Mouse (Mus musculus): ENCODE data around the gene Msrb3. TPM values are rescaled to one million over a fixed set of nuclear protein-coding genes. Genes with fewer than 3 reads are reported as not detected.
A peak's percentile ranks its signal among the peaks of the same experiment; 100 is the strongest.

Msrb3 gene
- polyA plus RNA-seq, 1 experiment, result 42.6 TPM

DNA sequence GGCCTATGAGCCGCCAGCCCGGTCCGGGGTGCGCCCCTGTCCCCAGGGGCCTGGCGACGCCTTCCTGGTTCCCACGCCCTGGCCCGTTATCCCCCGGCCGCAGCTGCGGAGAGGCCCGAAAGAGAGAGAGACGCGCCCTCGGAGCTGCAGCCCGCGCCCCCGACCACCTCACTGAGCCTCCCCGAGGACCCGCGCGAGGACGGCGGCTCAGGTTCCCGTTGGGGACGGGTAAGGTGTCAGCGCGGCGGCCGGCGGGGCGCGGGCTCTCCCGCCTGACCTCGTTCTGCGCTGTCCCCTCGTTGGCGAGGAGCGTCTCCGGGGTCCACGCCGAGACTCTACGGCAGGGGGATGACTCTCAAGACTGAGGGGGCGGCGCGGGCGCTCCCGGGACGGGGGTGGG lies 544 bp downstream of the Msrb3 start:
- no peak for DNase-seq (ENCODE audit: low read depth)

GRCm38 (mm10) chr10:120895899-120896289 lies 3.0 kb downstream of the Msrb3 start:
- DNase-seq (ENCODE audit: low read depth), result no peak

GRCm38 (mm10) chr10:120894978-120895898 lies 3.7 kb downstream of the Msrb3 start:
- no peak for DNase-seq (ENCODE audit: low read depth)

DNA sequence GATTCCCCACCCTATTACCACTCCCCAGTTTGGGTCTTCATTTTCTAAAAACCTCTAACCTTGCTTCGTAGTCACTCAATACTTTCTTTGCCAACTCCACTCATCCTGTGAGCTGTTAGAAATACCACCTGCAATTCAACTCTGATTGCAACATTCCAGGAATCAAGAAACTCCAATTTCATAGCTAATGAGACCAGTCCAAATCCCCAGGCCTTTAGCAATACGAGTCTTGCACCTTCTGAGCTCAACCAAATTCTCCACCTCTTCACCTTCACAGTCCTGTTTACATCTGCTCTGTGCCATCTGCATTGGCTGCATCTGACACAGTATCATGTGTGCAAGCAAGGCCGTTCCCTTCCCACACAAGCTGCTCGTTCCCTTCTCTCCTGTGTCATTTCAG lies 5.0 kb downstream of the Msrb3 start:
- DNase-seq (ENCODE audit: low read depth), result peak; percentile 90

- DNase-seq (ENCODE audit: low read depth), result no peak
Measured at GRCm38 (mm10) chr10:120891131-120891530, 7.8 kb downstream of the Msrb3 start.

GRCm38 (mm10) chr10:120890592-120890991 lies 8.3 kb downstream of the Msrb3 start:
- no peak for DNase-seq (ENCODE audit: low read depth)

DNA sequence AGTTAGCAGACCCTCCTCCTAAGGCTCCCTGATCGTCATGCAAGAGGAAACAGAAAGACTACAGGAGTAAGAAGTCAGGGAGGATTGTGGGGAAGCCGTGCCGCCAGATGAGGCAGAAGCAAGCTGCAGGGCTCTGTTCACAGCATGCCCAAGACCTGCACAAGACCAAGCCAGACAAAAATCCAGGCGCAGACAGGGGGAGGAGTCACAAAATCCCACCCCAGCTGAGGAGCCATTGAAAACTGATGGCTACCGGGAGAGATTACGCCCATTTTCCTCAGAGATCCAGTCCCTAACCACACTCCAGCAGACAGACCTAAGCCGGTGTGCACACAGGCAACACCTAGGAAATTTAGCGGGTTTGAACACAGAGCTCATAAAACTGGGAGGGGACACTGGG lies 10.4 kb downstream of the Msrb3 start:
- DNase-seq (ENCODE audit: low read depth), result no peak

GRCm38 (mm10) chr10:120884220-120884619 lies 14.7 kb downstream of the Msrb3 start:
- no peak for DNase-seq (ENCODE audit: low read depth)

- no peak for DNase-seq (ENCODE audit: low read depth)
Measured at GRCm38 (mm10) chr10:120883732-120884131, 15.2 kb downstream of the Msrb3 start.

DNA sequence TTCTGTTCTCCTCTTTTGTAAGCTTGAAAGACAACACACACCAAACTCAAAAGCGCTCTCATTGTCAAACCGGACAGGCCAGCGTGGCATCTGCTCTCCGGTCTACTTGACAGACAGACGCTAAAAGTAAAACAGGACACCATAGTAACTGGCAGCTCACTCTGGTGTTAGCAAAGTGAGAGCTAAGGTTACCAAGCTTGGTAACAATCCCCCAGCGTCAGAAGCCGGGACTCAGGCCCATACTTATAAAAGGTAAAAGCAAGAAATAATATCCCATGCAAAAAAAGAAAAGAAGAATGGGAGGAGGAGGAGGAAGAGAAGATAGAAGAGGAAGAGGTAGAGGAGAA lies 15.9 kb downstream of the Msrb3 start:
- DNase-seq (ENCODE audit: low read depth), result no peak

GRCm38 (mm10) chr10:120882347-120883068 lies 16.4 kb downstream of the Msrb3 start:
- no peak for DNase-seq (ENCODE audit: low read depth)

GRCm38 (mm10) chr10:120876549-120877270 lies 22.2 kb downstream of the Msrb3 start:
- DNase-seq (ENCODE audit: low read depth), result no peak

DNA sequence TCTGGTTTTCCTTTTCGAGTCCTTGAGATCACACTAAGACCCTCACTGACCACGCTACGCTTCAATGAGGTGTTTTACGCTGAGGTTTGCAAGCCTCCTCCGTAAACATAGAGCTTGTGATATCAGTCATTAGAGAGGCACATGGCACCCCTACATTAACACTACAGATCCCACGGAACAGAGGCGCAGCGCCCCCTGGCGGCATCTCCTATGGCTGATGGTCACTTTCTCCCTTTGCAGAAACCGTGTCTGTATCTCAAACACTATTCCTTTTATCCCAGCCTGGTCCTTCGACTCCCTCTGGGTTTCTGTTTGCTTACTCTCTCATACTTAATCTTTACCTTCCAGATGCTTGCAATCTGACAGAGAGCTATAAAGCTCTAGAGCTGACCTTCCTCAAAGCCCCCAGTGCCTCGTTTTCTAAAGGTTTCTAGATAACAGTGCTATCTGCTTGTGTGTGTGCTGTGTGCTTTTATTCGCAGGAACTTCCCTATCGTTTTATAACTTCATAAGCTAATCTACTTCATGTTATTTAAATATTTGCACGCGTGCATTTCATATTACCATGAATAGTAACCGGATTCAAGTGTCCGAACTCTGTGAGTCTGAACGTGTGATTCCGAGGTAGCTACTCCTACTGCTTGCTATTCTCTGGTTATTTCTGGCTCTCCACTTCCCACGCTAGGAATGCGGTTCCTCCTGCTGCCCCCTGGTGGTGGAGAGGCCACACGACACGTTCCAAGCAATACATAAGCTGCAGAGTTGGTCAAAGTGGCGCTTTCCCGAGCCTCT lies 23.0 kb downstream of the Msrb3 start:
- DNase-seq (ENCODE audit: low read depth), result no peak

GRCm38 (mm10) chr10:120874261-120874660 lies 24.6 kb downstream of the Msrb3 start:
- DNase-seq (ENCODE audit: low read depth), result no peak

DNA sequence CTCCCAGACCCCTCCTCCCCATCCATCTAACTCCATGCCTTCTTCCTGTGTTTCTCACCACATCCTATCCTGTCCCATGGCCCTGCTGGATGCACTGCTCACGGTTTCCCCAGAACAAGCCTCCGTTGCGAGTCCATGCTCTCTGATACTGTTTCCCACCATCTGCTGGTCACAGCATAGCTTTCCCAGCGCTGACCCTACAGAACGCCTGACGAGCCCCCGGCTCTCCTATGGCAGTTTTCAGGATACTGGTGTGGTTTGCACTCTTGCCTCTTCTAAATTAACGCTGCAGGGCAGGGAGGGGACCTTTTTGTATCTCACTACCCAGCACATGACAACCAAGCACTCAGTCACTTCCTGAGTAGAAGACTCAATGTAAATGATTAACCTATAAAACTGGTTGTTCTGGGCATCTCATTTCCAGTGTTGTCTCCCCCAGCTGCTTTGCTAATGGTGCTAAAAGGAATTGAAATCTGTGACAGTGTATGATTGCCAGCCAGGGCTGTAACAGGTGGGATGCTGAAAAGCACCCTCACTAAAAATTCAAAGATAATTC lies 25.2 kb downstream of the Msrb3 start:
- no peak for DNase-seq (ENCODE audit: low read depth)

DNA sequence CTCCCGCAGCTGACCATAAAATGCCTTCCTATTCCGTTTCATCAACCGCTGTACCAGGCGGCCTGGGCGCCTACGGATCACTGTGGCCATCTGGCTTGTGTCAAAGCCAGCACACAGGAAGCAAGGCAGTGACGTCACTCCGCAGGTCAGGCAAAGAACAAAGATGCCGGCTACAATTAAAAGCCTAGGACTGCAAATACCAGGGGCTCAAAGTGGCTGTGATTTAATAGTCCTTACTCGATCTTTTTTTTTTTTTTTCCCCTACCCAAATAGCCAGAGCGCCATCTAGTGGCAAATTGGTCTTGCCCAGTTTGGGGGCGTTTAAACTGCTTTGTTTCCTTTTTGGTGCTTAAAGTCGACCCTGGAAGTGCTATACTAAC lies 26.4 kb downstream of the Msrb3 start:
- DNase-seq (ENCODE audit: low read depth), result no peak

GRCm38 (mm10) chr10:120871630-120872482 lies 27.0 kb downstream of the Msrb3 start:
- no peak for DNase-seq (ENCODE audit: low read depth)

DNA sequence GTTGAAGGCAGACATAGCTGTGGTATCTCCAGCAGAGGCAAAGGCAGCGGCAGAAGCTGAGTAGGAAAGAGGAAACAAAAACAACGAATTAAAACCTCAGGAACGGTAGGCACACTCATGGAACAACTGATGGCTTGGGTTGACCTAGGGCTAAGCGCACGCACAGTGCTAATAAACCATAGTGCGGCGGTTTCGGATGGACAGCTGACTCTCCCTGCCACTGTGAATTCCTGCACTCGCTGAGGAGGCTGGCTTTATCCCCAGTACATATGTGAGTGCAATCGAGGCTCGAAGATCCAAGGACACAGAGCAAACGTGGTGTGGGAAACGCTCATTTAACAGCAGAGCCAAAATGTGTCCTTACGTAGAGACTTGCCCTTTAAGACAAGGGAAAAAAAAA lies 27.8 kb downstream of the Msrb3 start:
- DNase-seq (ENCODE audit: low read depth), result no peak

DNA sequence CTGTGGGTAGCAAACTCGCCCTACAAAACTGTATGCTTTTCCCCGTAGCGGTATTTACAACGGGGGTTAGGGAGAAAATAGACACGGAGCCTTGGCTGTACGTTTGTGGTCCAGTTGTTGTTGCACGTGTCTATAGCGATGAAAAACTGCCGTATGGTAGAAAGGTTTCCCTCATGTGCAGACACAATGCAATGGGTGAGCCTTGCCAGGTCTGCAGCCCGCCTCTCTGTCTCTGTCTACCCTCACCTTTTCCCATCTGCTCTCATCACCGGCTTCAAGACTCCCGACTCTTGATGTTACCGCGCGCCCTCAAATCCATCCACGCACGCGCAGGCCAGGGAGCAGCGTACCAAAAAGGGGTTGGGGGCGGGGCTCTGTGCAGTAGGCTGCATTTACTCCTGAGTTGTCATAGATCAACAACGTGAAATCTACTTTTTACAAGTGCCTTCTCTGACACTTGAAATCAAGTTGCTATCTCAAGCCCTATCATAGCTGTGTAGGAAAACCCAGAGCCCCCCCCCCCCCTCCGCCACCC lies 29.6 kb downstream of the Msrb3 start:
- DNase-seq (ENCODE audit: low read depth), result no peak

GRCm38 (mm10) chr10:120864446-120864845 lies 34.5 kb downstream of the Msrb3 start:
- no peak for DNase-seq (ENCODE audit: low read depth)
